Mouse (Mus musculus) common myeloid progenitor, adult 5-6 weeks (primary cell): ENCODE measurements around the gene Ung. TPM values are rescaled to one million over a fixed set of nuclear protein-coding genes. Genes with fewer than 3 reads are reported as not detected.
A peak's percentile ranks its signal among the peaks of the same experiment; 100 is the strongest.

Experiments used
- ATAC-seq: replicated peaks from 2 replicates; pipeline ENCODE4 v1.8.0; 2016; ENCODE audit warnings: low read depth, mild to moderate bottlenecking, moderate TSS enrichment, inconsistent platforms; ENCODE audit not compliant: poor library complexity, severe bottlenecking
- total RNA-seq: library from RNA; stranded (forward); fragments of 200-1000, 187-1606 nt; gene quantifications from 2 replicates; pipeline ENCODE4 v1.2.3, GENCODE M21; 2017

Gene Ung
- total RNA-seq: 27.6 and 35.1 TPM in 2 replicates

DNA sequence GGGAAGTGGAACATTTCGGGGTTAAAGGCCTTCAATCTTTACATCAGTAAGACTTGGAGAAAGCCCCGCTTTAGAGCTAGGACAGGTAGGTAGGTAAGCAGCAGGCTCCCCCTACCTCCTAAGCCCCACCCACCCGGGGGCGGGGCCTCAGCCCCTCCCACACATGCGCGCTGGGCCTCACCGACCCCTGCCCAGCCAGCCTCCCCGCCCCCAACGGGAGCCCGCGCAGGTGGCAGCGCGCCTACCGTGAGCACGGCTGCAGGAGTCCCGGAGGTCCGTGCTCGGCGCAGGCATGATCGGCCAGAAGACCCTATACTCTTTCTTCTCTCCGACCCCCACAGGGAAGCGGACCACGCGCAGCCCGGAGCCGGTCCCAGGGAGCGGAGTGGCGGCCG is at the start of gene Ung:
Gene Ung, plus strand, starts transcription at position 176 of the 395 bp plus-strand sequence.
- ATAC-seq: no peak

- no peak for ATAC-seq
These were observed 44.7 kb upstream of the Ung start for GRCm38 (mm10) chr5:114085501-114085900.

DNA sequence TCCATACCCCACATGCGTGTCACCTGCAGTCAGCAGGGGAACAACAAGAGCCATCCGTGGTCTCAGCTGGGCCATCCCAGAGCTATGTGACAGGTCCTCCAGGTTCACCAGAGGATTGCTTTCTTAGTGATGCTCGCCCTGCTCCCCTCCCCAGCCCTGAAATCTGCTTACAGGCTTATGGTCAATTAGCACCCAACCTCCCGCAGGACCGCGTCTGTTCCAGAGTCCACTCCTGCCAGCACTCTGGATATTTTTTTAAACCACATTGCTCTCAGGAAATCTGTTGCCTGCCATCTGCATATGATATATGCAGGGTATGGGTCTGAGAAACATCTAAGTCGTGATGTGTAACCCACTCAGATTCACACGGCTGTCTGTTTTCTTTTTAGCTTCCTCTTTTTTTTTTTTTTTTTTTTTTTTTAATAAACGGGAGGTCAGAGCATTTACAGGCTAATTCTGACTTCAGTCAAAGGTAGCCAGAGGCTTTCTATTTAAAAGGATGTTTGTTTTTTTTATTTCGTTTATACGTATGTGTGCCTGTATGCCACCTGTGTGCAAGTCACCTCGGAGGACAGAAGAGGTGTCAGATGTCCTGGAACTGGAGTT is 42.2 kb upstream of the Ung start:
- ATAC-seq: no peak

GRCm38 (mm10) chr5:114090421-114091013 is 39.7 kb upstream of the Ung start:
- no peak for ATAC-seq

DNA sequence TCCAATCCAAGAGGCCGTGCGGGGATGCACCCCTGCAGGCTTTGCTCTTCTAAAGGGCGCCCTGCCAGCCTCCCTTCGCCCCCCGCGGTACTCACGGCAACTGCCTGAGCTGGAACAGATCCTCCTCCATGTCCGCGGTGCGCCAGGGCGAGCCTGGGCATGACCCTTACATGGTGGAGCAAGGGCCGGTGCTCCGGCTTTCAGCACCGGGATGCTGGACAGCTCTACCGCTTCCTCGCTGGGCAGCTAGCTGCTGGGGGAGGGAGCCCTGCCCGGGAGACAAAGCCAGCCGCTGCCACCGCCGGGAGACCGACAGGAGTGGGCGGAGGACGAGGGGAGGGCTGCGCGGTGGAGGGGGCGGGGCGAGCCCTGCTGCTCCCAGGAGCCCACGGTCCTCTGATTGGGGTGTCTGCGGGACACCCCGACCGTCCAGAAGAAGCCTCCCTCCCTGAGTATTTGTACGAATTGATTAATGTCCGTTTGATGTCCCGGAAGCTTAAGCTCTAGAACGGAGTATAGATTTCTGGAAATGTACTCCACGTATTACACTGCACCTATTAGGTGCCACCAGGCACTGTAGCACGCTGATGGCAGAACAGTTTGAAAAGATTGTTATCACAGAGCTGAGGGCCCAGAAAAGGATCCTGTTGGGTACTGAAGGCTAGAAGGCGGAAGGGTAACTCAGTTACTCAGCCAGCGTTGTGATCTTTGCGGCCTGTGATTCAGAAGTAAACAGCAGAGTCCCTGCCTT is 39.0 kb upstream of the Ung start, which contains the start of gene Svop:
Gene Svop, minus strand, starts transcription at position 514 of the 751 bp plus-strand sequence.
- peak; percentile 98 for ATAC-seq

- ATAC-seq: peak; percentile 98
These were observed 30.3 kb upstream of the Ung start for GRCm38 (mm10) chr5:114099709-114100389.

- no peak for ATAC-seq
These were observed 29.6 kb upstream of the Ung start for GRCm38 (mm10) chr5:114100390-114101099.

- no peak for ATAC-seq
These were observed 28.3 kb upstream of the Ung start for GRCm38 (mm10) chr5:114101873-114102272.

- ATAC-seq: no peak
These were observed 27.4 kb upstream of the Ung start for GRCm38 (mm10) chr5:114102807-114103206.

- ATAC-seq: no peak
These were observed 23.7 kb upstream of the Ung start for GRCm38 (mm10) chr5:114106391-114106935.

DNA sequence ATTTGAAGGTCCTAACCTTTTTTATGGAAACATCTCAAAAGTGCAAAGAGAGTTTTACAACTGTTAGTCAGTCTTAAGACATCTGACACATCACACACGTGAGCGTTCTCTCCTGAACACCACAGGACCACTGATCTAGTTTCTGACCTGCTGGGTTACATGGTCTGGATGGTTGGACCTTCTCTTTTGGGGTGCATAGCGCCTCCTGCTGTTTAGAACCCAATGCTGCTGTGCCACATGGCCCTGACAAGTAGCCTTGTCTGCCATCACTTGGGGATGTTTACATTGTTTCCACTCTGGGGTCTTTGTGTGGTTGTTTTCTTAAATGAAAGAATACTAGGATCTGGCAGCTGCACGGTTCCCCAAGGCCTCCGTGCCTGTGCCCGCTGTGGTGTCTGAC is 16.9 kb upstream of the Ung start:
- ATAC-seq: no peak

DNA sequence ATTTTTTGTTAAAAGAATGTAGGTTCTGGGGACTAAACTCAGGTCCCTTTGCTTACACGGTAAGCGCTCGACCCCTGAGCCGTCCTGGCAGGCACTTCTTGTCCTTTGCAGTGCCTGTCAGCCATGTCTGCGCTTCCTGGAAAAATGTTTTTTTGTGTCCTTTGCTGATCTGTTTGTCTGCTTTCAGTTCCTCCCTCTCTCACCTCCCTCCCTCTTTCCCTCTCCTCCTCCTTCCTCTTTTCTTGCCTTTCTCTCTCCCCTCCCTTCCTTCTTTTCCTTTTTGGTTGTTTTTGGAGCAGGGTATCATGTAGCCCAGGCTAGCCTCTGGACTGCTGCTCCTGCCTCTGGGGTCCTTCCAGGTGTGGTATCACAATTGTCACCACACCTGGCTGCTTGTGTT is 15.2 kb upstream of the Ung start:
- ATAC-seq: peak; percentile 32; the same call in 1 of the 2 replicates

DNA sequence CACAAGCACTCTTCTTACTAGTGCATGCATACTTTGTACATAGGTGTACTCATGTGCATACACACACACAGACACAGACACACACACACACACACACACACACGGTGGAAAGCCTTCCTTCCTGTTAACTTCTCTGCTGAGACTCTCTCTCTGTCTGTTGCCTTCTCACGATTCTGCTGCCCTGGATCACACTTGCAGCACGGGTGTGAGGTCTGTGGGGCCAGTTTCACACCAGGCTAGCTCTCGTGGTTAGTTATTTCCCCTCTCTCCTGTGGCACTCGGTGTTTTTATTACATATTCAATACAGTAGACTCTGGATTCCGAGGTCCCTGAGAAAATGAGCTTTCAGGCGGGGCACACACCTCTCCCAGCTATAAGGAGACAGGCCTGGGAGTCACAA is 13.6 kb upstream of the Ung start:
- ATAC-seq: no peak

- ATAC-seq: no peak
These were observed 10.4 kb upstream of the Ung start for GRCm38 (mm10) chr5:114119806-114120205.

GRCm38 (mm10) chr5:114126008-114126407 is 4.2 kb upstream of the Ung start:
- no peak for ATAC-seq

DNA sequence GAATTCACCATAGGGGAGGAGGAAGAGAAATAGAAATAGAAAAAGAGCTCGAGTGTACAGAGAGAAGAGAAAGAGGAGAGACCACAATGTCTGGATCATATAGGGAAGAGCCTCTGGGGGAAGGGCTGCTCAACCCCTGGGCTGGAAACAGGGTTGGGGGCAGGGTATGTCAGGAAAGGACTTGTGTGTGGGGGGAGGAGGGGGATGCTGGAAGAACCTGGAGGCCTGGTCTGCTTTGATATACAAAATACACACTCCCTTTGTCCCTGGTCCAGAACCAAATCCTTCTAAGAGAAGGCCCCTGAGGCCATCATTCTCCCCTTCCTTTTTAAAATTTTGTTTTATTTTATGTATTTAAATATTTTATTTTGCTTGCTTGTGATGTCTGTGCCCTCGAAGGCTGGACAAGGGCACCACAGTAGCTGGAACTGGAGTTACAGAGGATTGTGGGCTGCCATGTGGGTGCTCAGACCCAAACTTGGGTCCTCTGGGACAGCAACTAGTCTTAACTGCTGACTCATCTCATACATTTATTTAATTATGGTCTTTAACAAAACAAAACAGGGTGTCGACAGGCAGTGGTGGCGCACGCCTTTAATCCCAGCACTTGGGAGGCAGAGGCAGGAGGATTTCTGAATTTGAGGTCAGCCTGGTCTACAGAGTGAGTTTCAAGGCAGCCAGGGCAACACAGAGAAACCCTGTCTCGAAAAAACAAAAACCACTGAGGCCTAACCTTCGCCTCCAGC is 3.5 kb upstream of the Ung start:
- no peak for ATAC-seq

GRCm38 (mm10) chr5:114127374-114128349 is 2.5 kb upstream of the Ung start, which contains the start of gene Alkbh2:
TSS of gene Alkbh2 (minus strand) at chr5:114128218.
- ATAC-seq: peak; percentile 50
